Mouse (Mus musculus) urinary bladder, adult 2 months (tissue): ENCODE data around the gene Slc7a7. TPM values are rescaled to one million over a fixed set of nuclear protein-coding genes. Genes with fewer than 3 reads are reported as not detected.

Source experiments
- DNase-seq: peaks from one replicate; pipeline ENCODE4 v3.0.0; 2022; ENCODE audit warnings: low spot score
- polyA plus RNA-seq: library from polyadenylated mRNA; depleted of rRNA; stranded (reverse); fragments of >200 nt; gene quantifications from 2 replicates; pipeline ENCODE4 v1.2.3, GENCODE M21; 2012; rRNA removed

The Slc7a7 gene
- polyA plus RNA-seq: 8.9 TPM in 2 replicates

DNA sequence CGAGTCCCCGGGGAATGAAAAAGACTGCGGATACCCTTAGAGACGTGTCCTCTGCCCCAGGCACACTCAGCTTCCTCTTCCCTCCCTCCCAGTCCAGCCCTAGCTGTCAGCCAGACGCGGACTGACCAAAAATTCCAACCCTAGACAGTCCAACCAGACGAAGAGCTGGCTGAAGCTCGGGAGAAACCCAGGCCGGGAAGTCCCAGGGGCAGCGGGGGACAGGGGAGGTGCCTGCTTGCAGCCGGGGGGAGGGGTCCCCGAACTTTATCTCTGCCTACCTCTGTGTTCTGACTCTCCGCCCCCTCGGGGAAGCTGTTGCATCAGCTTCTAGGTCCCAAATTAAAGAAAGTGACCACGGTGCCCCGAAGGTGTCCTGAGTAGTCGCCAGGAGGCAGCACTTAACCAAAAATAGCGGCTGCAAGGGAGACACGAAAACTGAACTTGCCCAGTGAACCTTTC, at the start of gene Slc7a7:
Gene Slc7a7, minus strand, starts transcription at position 158 of the 459 bp plus-strand sequence.
- DNase-seq: no peak

DNA sequence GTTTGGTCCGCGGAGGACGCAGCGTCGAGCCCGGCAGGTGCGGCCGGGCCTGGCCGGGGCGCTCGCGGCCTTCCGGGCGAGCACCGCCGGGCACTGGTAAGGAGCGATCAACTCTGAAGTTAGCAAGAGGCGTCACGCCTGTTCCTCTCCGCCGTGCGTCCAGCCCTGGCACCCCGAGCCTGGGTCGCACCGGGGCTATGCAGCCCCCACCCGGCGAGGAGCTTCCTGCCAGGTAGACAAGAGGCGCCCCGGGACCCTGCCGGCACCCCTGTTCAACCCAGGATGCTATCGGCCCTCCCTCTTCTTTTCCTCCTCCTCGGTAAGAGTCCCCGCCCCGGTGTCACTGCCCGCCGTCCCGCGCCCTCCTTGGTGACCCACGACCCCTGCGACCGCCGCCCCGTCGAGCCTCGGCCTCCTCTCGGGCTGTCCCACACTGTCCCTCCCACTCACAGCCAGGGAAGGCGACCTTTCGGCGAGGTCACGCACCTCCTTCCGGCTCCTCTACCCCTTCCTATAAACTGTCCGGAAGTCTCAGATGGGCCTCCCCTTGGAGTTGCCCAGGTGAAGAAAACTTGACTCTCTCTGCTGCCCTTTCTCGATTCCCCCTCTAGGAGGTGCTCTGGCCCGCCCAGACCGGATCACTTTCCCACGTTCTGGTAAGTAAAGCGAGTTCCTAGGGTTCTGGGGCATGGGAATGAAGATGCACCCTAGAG, 46.9 kb upstream of the Slc7a7 start:
- DNase-seq: no peak

DNA sequence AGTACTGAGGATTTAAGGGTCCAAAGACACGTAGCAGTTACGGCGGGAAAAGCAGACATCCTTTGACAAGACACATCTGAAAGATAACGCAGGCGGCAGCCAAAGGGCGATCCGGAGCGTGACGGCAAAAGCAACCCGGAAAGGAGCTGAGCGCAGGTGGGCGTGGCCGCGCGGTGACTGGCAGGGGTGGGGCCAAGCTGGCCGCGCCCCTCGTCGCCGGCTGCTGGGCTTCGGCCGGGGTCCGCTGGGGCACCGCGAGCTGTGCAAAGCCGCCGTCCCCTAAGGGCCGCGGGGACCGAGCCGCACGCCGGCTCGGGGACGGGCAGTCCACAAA, 46.3 kb upstream of the Slc7a7 start, which contains the start of gene Lrp10:
Gene Lrp10, plus strand, starts transcription at position 179 of the 334 bp plus-strand sequence.
- DNase-seq: peak; percentile 89

DNA sequence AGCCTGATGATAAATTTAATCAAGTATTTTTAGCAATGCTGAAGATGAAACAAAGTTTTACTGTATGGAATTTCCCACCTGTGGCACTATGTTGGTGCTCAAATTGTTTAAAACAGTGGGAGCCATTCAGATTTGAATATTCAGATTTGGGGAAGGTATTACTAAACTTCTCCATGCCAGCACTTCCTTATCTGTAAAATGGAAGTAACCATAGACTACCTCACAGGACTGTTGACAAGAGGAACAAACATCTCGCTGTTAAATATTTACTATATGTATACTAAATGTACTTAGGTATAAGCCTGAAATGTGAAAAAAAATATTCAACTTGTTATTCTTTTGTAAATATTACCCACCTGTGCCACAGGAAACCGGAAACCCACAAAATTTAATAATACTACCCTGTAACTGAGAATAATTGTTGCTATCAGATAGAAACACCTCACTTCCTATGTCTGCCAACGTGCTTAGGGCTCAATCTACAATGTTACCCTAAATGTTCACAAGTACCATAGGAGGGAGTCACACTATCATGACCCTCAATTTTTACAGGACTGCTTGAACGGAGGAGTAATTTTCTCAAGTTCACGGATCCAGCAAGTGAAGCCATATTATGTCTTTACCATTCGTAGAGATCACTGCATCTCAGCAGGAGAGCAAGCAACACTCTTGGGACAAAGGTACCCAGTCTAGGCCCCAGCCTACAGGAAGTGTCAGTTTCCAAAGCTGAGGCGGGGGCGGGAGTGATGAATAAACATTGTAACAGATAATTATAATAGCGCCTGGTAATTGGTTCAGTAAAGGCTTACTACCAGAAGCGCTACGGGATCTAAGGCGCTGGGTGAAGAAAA, 45.8 kb upstream of the Slc7a7 start:
- no peak for DNase-seq

DNA sequence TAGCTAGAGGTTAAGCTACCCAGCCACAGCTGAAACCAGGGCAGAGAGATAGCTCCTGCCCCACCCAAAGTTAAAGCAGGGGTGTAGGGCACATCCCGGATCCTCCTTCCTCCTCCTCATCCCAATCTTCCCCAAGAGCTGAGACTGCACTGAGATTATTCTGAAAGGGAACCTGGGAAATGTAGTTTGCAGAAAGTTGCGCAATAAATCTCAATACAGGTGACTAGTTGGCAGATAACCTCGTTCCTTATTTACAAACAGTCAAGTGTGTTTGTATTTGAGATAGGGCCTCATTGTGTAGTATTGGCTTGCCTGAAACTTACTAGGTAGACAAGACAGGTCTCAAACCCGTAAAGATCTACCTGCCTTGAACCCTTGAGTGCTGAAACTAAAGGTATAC, 44.6 kb upstream of the Slc7a7 start:
- DNase-seq: no peak

DNA sequence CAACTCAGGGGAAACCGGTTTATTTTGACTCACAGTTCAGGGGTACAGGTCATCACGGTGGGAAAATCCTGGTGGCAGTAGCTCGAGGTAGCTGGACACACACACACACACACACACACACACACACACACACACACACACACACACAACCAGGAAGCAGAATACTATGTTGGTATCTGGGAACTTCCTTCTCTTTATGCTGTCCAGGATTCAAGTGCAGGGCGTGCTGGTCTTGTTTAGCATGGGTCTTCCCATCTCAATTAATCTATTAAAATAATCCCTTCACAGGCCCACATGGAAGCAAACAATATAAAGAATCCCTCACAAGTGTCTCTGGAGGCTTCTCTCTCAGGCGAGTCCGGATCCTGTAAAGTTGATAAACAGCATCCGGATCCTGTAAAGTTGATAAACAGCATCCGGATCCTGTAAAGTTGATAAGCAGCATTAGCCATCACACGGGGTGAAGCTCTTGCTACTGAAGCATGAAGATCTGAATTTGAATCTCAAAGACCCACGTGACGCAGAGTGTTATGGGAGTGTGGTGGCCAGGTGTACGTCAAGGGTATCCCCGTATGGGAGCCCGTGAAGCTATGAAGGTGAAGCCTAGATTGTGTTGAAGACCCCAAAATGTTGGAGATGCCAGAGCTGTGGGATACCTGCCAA, 40.5 kb upstream of the Slc7a7 start:
- no peak for DNase-seq

DNA sequence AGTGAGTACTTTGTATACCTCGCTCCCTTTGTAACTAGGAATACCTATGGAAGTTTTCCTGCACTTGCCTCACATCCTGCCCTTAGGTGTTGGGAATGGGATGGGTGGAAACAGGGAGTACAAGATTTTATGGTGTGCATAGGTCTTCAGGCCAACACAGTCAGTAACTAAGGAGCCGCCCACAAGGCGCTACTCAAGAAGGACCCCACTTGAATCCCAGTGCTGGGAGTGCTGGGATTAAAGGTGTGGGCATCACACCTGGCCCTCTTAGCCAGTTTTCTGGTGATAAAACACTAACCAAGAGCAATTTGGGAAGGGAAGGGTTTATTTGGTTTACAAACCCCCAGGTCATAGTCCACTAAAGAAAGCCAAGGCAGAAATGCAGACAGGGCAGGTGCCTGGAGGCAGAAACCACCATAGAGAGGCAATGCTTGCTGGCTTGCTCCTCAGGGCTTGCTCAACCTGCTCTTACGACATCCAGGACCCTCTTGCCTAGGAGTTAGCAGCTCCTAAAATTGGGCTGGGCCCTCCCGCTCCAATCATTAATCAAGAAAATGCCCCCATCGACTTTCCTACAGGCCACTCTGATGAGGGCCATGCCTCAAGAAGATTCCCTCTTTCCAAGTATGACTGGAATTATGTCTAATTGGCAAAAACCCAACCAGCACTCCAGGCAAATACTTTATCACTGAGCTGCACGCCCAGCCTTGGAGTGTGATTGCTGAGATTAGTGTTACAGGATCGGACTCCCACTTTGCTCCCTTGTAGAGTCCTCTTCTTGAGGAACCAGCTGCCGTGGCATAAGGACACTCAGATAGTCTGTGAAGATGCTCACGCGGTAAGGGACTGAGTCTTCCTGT, 37.3 kb upstream of the Slc7a7 start:
- DNase-seq: no peak

DNA sequence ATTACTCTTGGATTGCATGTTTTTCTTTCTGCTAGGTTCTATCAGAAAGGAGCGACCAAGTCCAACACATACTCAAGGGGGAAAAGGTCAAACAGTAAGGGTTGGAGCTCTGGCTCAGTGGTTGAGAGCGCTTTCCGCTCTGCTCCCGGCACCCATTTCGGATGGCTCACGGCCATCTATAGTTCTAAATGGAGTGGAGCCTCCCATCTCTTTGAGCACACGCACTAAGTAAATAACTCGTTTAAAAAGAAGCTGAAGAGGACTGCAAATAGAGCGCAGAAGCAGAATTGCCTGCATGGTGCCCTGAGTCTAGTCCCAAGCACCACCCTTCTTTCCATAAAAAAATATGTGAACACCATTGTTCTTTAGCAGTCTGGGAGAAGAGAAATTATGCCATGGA, 36.0 kb upstream of the Slc7a7 start:
- no peak for DNase-seq

DNA sequence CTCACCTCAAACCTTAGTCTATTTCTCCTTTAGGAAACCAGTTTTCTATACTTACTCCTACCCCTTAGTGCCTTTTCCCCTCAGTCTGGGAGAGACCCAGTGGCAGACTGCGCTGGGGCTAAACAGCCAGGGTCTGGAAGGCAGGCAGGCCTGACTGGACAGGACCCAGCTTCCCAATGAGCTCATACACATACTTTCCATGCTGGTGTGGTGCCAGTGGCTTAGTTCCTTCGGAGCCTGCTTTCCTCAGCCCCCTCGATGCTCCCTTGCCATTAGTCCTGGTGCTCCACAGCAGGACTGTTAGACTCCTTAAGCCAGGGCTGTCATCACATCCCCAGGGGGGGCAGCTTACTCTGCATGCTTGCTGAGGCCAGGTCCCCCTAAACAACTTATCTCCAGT, 27.9 kb upstream of the Slc7a7 start:
- no peak for DNase-seq

DNA sequence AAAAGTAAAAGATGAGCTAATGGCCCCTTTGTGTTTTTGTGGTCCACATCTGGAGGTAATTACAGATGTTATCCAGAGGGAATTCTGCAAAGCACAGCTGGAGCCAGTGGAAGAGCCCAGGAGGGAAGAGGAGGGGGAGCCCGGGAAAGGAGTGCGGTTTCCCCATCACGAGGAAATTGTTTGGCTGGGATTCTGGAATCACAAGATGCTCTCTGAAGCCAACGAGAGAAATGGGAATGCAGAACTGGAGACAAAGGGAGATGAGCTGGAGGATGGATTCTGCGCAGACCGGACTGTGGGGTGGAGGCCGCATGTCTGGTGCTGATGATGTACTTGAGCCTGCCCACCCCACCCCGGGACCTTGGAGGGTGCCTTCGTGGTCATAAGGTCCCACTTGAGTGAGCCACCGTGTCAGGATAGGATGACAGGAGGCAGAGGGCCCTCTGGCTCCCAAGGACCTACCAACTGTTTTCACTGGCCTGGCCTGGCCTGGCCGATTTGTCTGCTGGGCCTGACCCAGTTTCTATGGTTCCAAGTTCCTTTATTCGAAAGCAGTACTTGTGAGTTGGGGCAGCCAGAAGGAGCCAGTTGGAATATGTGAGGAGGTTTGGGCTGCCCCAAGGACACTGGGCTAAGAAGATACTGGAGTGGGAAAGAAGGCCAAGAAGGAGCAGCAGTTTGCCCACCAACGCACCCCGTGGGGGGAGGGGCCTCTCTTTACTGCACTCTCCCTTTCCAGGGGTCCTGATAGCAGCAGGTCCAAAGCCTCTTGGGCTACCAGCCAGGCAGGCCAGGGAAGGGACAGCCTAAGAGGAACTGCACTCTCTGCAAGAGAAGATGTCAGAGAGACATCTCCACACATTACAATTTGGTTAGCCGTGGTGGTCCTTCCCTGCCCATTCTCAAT, 26.4 kb upstream of the Slc7a7 start:
- no peak for DNase-seq

DNA sequence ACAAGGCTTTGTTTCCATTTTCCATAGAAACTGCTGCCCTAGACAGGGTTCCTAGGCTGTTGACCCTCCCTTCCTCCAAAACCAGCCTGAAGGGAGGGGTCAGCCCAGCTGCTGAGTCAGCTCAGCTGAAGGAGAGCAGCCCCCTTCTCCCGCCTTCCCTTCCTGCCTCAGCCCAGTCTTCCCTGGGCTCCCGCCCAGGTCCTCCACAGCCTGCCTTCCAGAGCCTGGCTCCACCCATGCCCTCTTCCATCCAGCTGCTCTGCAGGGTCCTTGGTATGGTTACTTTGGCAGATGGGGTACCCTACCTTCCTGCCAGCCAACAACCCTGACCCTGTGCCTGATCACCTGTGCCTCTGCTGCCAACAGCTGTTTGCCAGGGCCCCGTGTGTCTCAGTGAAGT, 25.6 kb upstream of the Slc7a7 start:
- DNase-seq: no peak

DNA sequence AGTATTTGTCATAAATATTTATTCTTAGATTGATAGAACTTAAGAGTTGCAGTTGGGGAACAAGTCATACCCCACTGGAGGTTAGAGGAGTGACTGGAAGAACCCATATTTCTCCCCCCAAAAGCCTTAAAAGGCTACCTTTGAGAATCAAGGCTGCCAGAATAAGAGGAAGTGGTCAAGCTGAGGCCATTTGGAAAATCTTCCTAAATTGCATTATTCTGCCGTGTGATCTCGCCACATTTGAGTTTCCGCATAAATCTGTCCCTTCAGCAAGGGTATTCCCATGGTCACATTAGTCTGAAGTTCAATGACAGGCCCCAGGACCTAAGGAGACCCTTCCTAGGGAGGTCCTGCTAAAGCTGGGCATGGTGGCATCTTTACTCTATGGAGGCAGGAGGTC, 25.0 kb upstream of the Slc7a7 start:
- DNase-seq: no peak

DNA sequence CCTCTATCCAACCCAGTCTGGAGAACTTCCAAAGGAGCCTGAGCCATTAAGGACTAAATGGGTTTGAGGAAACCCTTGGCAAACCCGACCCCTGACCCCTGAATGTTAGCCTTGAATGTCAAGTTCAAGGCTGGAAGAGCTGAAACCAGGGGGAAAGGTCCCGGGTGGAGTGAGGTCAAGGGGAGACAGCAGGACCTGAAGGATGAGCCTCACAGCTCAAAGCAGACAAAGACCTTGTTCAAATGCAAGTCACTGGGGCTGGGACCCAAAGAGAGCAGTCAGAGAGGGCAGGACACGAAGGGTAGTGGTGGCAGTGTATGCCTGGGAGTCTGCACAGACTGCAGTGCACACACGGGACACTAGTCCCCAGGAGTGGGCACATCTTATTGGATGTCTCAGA, 23.8 kb upstream of the Slc7a7 start:
- no peak for DNase-seq

DNA sequence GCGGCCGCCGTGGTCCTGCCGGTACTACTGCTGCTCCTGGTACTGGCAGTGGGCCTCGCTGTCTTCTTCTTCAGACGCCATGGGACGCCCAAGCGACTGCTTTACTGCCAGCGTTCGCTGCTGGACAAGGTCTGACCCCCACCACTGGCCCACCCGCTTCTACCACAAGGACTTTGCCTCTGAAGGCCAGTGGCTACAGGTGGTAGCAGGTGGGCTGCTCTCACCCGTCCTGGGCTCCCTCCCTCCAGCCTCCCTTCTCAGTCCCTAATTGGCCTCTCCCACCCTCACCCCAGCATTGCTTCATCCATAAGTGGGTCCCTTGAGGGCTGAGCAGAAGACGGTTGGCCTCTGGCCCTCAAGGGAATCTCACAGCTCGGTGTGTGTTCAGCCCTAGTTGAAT, 23.0 kb upstream of the Slc7a7 start:
- no peak for DNase-seq

DNA sequence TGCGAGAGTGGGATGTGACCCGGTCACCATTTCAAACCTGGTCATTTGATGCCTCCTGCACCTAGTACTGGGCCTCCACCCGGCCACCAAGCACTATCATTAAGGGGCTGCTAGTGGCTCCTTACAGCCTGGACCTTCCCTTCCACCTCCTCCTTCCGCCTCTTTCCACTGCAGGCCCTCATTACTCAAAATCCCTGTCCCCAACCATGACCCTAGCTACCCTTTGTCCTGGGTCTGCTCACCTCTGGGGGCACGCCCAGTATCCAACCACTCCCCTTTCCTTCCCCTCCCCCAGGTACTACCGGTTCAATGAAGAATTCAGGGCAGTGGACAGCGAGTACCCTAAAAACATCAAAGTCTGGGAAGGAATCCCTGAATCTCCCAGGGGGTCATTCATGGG, 22.0 kb upstream of the Slc7a7 start:
- DNase-seq: no peak

DNA sequence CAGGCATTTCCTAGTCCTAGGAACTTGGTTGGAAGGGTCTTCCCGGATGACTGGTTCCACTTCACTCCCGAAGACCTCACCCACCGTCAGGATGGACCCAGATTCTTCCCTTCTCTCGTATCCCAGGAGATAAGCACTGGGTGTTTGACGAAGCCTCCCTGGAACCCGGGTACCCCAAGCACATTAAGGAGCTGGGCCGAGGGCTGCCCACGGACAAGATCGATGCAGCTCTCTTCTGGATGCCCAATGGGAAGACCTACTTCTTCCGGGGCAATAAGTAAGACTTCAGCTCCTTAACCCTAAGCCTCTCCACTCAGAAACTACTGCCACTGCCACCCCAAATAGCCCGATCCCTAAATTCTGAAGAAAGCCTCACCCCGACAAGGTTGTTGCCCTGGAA, 21.6 kb upstream of the Slc7a7 start:
- DNase-seq: no peak

DNA sequence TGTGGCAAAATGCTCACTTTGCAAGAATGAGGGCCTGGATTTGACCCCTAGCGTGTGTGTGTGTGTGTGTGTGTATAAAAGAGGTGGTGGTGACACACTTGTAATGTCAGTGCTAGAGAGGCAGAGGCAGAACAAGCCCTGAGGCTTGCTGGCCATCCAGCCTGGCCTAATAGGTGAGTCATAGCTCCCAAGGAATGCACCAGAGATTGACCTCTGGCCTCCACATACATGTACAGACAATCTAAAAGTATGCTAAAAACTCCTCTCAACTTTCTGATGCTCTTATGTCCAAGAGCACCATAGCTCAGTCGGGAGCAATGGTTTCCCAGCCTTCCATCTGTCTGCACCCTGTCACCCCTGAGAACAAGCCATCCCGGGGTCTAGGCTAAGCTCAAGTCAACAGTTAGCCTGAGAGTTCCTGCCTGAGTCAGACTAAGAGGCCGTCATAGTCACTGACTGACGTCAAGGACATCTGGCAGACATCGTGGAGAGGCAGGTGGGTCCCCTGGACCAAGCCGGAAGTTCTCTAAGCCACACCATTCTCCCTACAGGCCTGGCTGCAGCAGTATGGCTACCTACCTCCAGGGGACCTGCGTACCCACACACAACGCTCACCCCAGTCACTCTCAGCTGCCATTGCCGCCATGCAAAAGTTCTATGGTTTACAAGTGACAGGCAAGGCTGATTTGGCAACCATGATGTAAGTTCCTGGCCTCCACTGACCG, 17.8 kb upstream of the Slc7a7 start:
- DNase-seq: no peak

DNA sequence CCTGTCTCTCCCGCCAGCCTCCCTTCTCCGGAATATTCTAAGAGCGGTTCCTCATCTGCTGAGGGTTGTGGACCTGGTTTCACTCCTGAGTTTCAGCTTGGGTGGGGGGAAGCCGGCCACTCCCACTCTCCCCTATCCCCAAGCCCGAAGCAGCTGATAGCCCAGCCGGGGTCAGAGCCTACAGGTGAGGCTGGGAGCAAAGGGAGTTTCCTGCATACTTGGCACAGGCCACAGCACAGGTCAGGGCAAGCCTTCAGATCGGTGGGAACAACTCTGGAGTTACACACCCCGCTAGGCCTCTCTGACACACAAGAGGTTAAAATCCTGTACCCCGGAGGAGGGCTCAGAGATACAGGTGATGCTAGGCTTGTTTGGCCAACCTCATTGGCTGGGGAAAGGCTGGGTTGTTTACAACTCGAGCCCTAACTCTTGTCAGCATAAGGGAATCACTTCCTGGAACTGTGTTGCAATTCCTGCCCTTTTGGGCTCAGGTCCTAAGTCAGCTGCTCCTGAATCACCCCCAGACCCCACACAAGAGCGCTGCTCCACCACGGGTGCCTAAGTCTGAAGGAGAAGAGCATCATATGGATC, 16.5 kb upstream of the Slc7a7 start:
- DNase-seq: no peak
